Mouse (Mus musculus) CH12.LX (cell line): Measurements from ENCODE around the gene Pde1a. TPM values are rescaled to one million over a fixed set of nuclear protein-coding genes. Genes with fewer than 3 reads are reported as not detected.

Source experiments
- DNase-seq: peaks from one replicate; pipeline ENCODE4 v3.0.0-alpha.2; 2013; ENCODE audit errors: extremely low read depth
- H3K27ac ChIP-seq: 2 replicates; pipeline ENCODE4 v1.5.1; 2012; ENCODE audit warnings: low read depth, mild to moderate bottlenecking, control low read depth, moderate library complexity; ENCODE audit not compliant: insufficient read depth
- H3K27me3 ChIP-seq: replicated peaks from 2 replicates; pipeline ENCODE3; 2012; ENCODE audit warnings: inconsistent platforms
- H3K36me3 ChIP-seq, 2 experiments: replicated peaks in 1 of 2; 2 replicates each; pipeline versions ENCODE3 to v1.6.1; 2012; ENCODE audit warnings: inconsistent platforms in 1 of 2, low read length in 1 of 2, mild to moderate bottlenecking in 1 of 2, mixed read lengths in 1 of 2, moderate library complexity in 1 of 2; ENCODE audit not compliant: control insufficient read depth in 1 of 2, insufficient read depth in 1 of 2
- H3K4me1 ChIP-seq, 2 experiments: 2 replicates each; pipeline ENCODE4 v1.6.1; 2012; ENCODE audit warnings: inconsistent platforms in 1 of 2, moderate library complexity in 1 of 2; ENCODE audit not compliant: insufficient read depth in 2 of 2, control insufficient read depth in 1 of 2
- H3K4me2 ChIP-seq: 2 replicates; pipeline ENCODE4 v1.6.1; 2012; ENCODE audit warnings: low read depth, mild to moderate bottlenecking, control low read depth; ENCODE audit not compliant: poor library complexity, insufficient read depth, severe bottlenecking
- H3K4me3 ChIP-seq, 3 experiments: fragments of 150-350 bp in 1 of 3; sonication (generic) in 1 of 3; replicated peaks in 1 of 3; 2 replicates each; pipeline versions ENCODE3 to v1.5.1; 2011 to 2012; ENCODE audit warnings: low read depth in 2 of 3, low read length in 2 of 3, mild to moderate bottlenecking in 2 of 3, moderate library complexity in 2 of 3, control low read depth in 1 of 3, improper control_type of control experiment in 1 of 3, inconsistent platforms in 1 of 3, mixed read lengths in 1 of 3; ENCODE audit not compliant: poor library complexity in 1 of 3
- H3K79me2 ChIP-seq: replicated peaks from 2 replicates; pipeline ENCODE4 v1.6.1; 2012; ENCODE audit warnings: mild to moderate bottlenecking, moderate library complexity; ENCODE audit not compliant: control insufficient read depth, poor library complexity, insufficient read depth, severe bottlenecking; ENCODE audit errors: extremely low read depth
- H3K9ac ChIP-seq: 2 replicates; pipeline ENCODE4 v1.6.1; 2012; ENCODE audit warnings: low read depth, mild to moderate bottlenecking, control low read depth, moderate library complexity; ENCODE audit not compliant: insufficient read depth
- H3K9me3 ChIP-seq: replicated peaks from 2 replicates; pipeline ENCODE3; 2012; ENCODE audit warnings: low read length, inconsistent platforms, mixed read lengths
- CHD1 ChIP-seq: IDR thresholded peaks from 2 replicates; pipeline ENCODE4 v1.6.1; 2012; ENCODE audit warnings: low read depth, low read length, improper control_type of control experiment, inconsistent platforms
- ELF1 ChIP-seq: IDR thresholded peaks from 2 replicates; pipeline ENCODE4 v1.6.1; 2014; ENCODE audit warnings: low read depth, mild to moderate bottlenecking, inconsistent platforms, low read length, improper control_type of control experiment
- EP300 ChIP-seq: IDR thresholded peaks from 2 replicates; pipeline ENCODE4 v1.6.1; 2011; ENCODE audit warnings: low read length, improper control_type of control experiment
- ETS1 ChIP-seq: conservative IDR thresholded peaks from 2 replicates; pipeline ENCODE4 v1.6.1; 2012; ENCODE audit warnings: low read depth, mild to moderate bottlenecking, inconsistent platforms, low read length, improper control_type of control experiment, moderate library complexity
- HCFC1 ChIP-seq: IDR thresholded peaks from 2 replicates; pipeline ENCODE4 v1.6.1; 2012; ENCODE audit warnings: low read depth, mild to moderate bottlenecking, inconsistent platforms, low read length, improper control_type of control experiment
- MAFK ChIP-seq: IDR thresholded peaks from 2 replicates; pipeline ENCODE4 v1.6.1; 2011; ENCODE audit warnings: low read length, improper control_type of control experiment; ENCODE audit not compliant: insufficient replicate concordance
- MAX ChIP-seq: IDR thresholded peaks from 2 replicates; pipeline ENCODE4 v1.6.1; 2011; ENCODE audit warnings: low read length, improper control_type of control experiment
- MAZ ChIP-seq: IDR thresholded peaks from 2 replicates; pipeline ENCODE4 v1.6.1; 2012; ENCODE audit warnings: low read depth, mild to moderate bottlenecking, inconsistent platforms, low read length, improper control_type of control experiment, moderate library complexity
- MXI1 ChIP-seq: IDR thresholded peaks from 2 replicates; pipeline ENCODE4 v1.6.1; 2011; ENCODE audit warnings: mild to moderate bottlenecking, low read depth, low read length, improper control_type of control experiment
- MYC ChIP-seq: IDR thresholded peaks from 2 replicates; pipeline ENCODE4 v1.6.1; 2011; ENCODE audit warnings: low read depth, mild to moderate bottlenecking, improper control_type of control experiment, low read length
- PAX5 ChIP-seq: IDR thresholded peaks from 2 replicates; pipeline ENCODE4 v1.6.1; 2012; ENCODE audit warnings: low read length, inconsistent platforms, mixed read lengths
- POLR2A ChIP-seq: IDR thresholded peaks from 2 replicates; pipeline ENCODE4 v1.6.1; 2011; ENCODE audit warnings: low read depth, mild to moderate bottlenecking, improper control_type of control experiment, low read length
- POLR2AphosphoS2 ChIP-seq: IDR thresholded peaks from 2 replicates; pipeline ENCODE4 v1.6.1; 2011; ENCODE audit warnings: low read depth, low read length, improper control_type of control experiment
- RCOR1 ChIP-seq: conservative IDR thresholded peaks from 2 replicates; pipeline ENCODE4 v1.6.1; 2012; ENCODE audit warnings: low read depth, mild to moderate bottlenecking, inconsistent platforms, low read length, improper control_type of control experiment
- TBP ChIP-seq: conservative IDR thresholded peaks from 2 replicates; pipeline ENCODE4 v1.6.1; 2011; ENCODE audit warnings: low read depth, low read length, improper control_type of control experiment
- TCF12 ChIP-seq: IDR thresholded peaks from 2 replicates; pipeline ENCODE4 v1.6.1; 2014; ENCODE audit warnings: low read depth, mild to moderate bottlenecking, inconsistent platforms, low read length, improper control_type of control experiment
- UBTF ChIP-seq: IDR thresholded peaks from 2 replicates; pipeline ENCODE4 v1.6.1; 2012; ENCODE audit warnings: low read depth, mild to moderate bottlenecking, inconsistent platforms, low read length, improper control_type of control experiment, moderate library complexity
- USF1 ChIP-seq: IDR thresholded peaks from 2 replicates; pipeline ENCODE4 v1.6.1; 2014; ENCODE audit warnings: low read depth, mild to moderate bottlenecking, inconsistent platforms, low read length, improper control_type of control experiment
- USF2 ChIP-seq: conservative IDR thresholded peaks from 2 replicates; pipeline ENCODE4 v1.6.1; 2011; ENCODE audit warnings: low read depth, low read length, improper control_type of control experiment
- ZKSCAN1 ChIP-seq: IDR thresholded peaks from 2 replicates; pipeline ENCODE4 v1.6.1; 2012; ENCODE audit warnings: low read depth, inconsistent platforms, low read length, improper control_type of control experiment, borderline replicate concordance
- dilution Hi-C: fragments of 300-500 bp; cut with MboI; formaldehyde crosslinking; loops from 2 replicates; pipeline ENCODE4 v1.14.3; 2020; ENCODE audit warnings: low sequenced_read_pairs; ENCODE audit not compliant: extremely low pct_unique_long_range_greater_than_20kb, extremely low pct_ligation_motif_present
- in situ Hi-C: fragments of 300-500 bp; cut with MboI; formaldehyde crosslinking; loops from 3 replicates; pipeline ENCODE4 v1.14.3; 2019; ENCODE audit warnings: low sequenced_read_pairs, low pct_ligation_motif_present, low pct_unique_long_range_greater_than_20kb, mixed read lengths
- polyA plus RNA-seq: library from polyadenylated mRNA; unstranded; fragments of >175 nt; gene quantifications from 2 replicates; pipeline ENCODE4 v1.2.1, GENCODE M21; 2012; ENCODE audit warnings: low read depth; ENCODE audit not compliant: insufficient read length
- total RNA-seq, 2 experiments: library from RNA; depleted of rRNA; stranded (reverse); fragments of 300-350 nt in 1 of 2; fragments of >200 nt in 1 of 2; gene quantifications; 2 replicates each; pipeline ENCODE4 v1.2.3; 2012 to 2014

Gene Pde1a
- total and polyA plus RNA-seq, 3 experiments = 0.05 to 0.08 TPM; not detected in 1

DNA sequence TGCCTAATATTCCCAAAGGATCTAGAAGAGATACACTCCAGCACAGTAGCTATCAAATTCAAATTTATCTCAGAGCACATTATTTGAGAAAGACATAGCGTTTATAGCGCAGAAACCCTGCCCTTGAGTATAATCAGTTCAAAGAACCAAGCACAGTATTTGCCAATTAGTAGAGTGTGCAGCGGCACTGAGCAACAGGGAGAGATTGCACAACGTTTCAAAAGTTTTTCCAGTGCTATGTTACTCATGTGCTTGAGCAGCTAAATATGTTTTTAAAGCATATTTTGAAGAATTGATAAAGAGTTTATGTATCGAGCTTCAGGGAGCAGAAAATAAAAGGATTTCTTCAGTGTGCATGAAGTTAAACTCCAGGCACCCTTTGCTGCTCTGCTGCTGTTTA is 91.3 kb downstream of the Pde1a start:
- TF ChIP-seq HCFC1 (no peak), TCF12 (no peak), CHD1 (no peak), TBP (no peak), UBTF (no peak), PAX5 (no peak), MAX (no peak), EP300 (no peak), RCOR1 (no peak), MAZ (no peak), POLR2AphosphoS2 (no peak), ZKSCAN1 (no peak), POLR2A (no peak), USF2 (no peak), MYC (no peak), MAFK (no peak), MXI1 (no peak), USF1 (no peak)
- TF ChIP-seq, all 38 proteins: peak for 0
- DNase-seq = no peak
- no peaks in the 10 kb centered on the region for H3K9me3 ChIP-seq
- H3K27ac ChIP-seq = no peak overlapping the region
- no peak overlapping the region for H3K4me3 ChIP-seq
- H3K27me3 ChIP-seq = no peaks in the 10 kb centered on the region
- no peak overlapping the region for H3K9ac ChIP-seq
- in situ Hi-C loops = no loop called here
- dilution Hi-C loops = no loop called here
- H3K4me1 ChIP-seq = no peaks in the 10 kb centered on the region
- no peaks in the 10 kb centered on the region for H3K79me2 ChIP-seq
- H3K36me3 ChIP-seq = no peaks in the 10 kb centered on the region
- H3K4me2 ChIP-seq = no peak overlapping the region

DNA sequence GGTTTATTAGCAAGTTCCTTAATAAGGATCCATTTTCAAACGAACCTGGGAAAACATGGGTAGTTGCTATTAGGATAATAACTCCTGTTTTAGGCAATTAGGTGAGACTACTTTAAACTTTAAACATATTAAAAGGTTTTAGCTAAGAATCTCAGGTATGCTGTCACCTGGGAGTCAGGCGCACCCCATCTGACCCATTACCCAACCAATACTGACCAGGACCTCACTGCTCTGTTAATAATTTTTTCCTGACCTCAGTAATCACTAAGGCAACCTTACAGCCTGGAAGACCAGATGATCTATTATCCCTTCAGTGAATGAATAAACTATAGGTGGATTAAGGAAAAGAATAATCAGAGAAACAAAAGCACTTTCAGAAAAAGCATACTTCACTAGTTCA is 100.2 kb downstream of the Pde1a start:
- Histone ChIP-seq H3K9me3 (no peaks in the 10 kb centered on the region), H3K4me2 (no peak overlapping the region), H3K9ac (no peak overlapping the region), H3K27me3 (no peaks in the 10 kb centered on the region), H3K4me1 (peaks cover 0 to 11% of the 10 kb centered on the region in 2 experiments; a peak in 2 of 4 replicates), H3K36me3 (no peaks in the 10 kb centered on the region)
- no peak for DNase-seq
- dilution Hi-C loops = no loop called here
- TF ChIP-seq MAFK (no peak), MAX (no peak), ELF1 (no peak), ETS1 (no peak), PAX5 (no peak)
- TF ChIP-seq, all 38 proteins: peak for 0
- H3K79me2 ChIP-seq = no peaks in the 10 kb centered on the region
- in situ Hi-C loops = no loop called here
- H3K4me3 ChIP-seq = no peak overlapping the region
- H3K27ac ChIP-seq = no peak overlapping the region
